Mouse (Mus musculus) spleen, adult 2 months (tissue): ENCODE measurements at regions not wholly inside any gene's neighbourhood (a gene's known extent, or its start where the extent isn't known, plus 50 kb on each side); places are given as distances from the start of the nearest gene placed in this dataset.

Experiments used
- DNase-seq, 2 experiments: peaks; one replicate each; pipeline versions ENCODE4 v3.0.0 to v3.0.0-alpha.2; 2012 to 2021; ENCODE audit warnings: low spot score in 2 of 2, low read depth in 1 of 2
- H3K27ac ChIP-seq: fragments of 200-500 bp; 2 replicates; pipeline ENCODE4 v1.5.1; 2012; ENCODE audit warnings: low read length, inconsistent platforms; ENCODE audit not compliant: insufficient read depth
- H3K27me3 ChIP-seq: fragments of 200-500 bp; 2 replicates; pipeline ENCODE4 v1.6.1; 2012; ENCODE audit warnings: mild to moderate bottlenecking, moderate library complexity, low read length, inconsistent platforms; ENCODE audit not compliant: control insufficient read depth, insufficient read depth
- H3K36me3 ChIP-seq: fragments of 200-500 bp; 2 replicates; pipeline ENCODE4 v1.6.1; 2012; ENCODE audit warnings: mild to moderate bottlenecking, low read length, inconsistent platforms; ENCODE audit not compliant: control insufficient read depth, insufficient read depth
- H3K4me1 ChIP-seq: fragments of 200-500 bp; 2 replicates; pipeline ENCODE4 v1.6.1; 2011; ENCODE audit warnings: inconsistent platforms; ENCODE audit not compliant: control insufficient read depth, insufficient read depth, insufficient read length
- H3K4me3 ChIP-seq: fragments of 200-500 bp; 2 replicates; pipeline ENCODE4 v1.5.1; 2011; ENCODE audit warnings: mild to moderate bottlenecking, inconsistent platforms; ENCODE audit not compliant: insufficient read depth, insufficient read length; ENCODE audit errors: extremely low read depth
- CTCF ChIP-seq: fragments of 200-500 bp; IDR thresholded peaks from 2 replicates; pipeline ENCODE4 v1.5.1; 2011; ENCODE audit warnings: mild to moderate bottlenecking, inconsistent platforms; ENCODE audit not compliant: insufficient read depth, insufficient read length, insufficient replicate concordance; ENCODE audit errors: extremely low read depth
- POLR2A ChIP-seq: fragments of 200-500 bp; IDR thresholded peaks from 2 replicates; pipeline ENCODE4 v1.6.1; 2011; ENCODE audit warnings: low read depth, low read length, inconsistent platforms
- WGBS: fragments of 180-500 bp; shearing (Covaris S2); methylation state at CpG from one replicate; pipeline ENCODE4 v1.1.7; 2018; 5-methylcytosine and 5-hydroxymethylcytosine counted together

GRCm38 (mm10) chr8:125367374-125367773 lies 202.2 kb downstream of the Sipa1l2 start:
- TF ChIP-seq POLR2A = no peak
- TF ChIP-seq CTCF = no peak
- no peak overlapping the region for H3K27ac ChIP-seq
- H3K4me3 ChIP-seq = no peak overlapping the region
- WGBS = 80% methylated on average over 4 of the region's 4 CpGs
- no peak for DNase-seq
- H3K36me3 ChIP-seq = no peaks in the 10 kb centered on the region
- no peaks in the 10 kb centered on the region for H3K4me1 ChIP-seq
- no peaks in the 10 kb centered on the region for H3K27me3 ChIP-seq

- no peak for DNase-seq
- 94% methylated on average over 5 of the region's 5 CpGs for WGBS
- H3K4me1 ChIP-seq = no peaks in the 10 kb centered on the region
- no peaks in the 10 kb centered on the region for H3K27me3 ChIP-seq
- TF ChIP-seq POLR2A (no peak), CTCF (no peak)
- H3K4me3 ChIP-seq = no peak overlapping the region
- H3K36me3 ChIP-seq = no peaks in the 10 kb centered on the region
- no peak overlapping the region for H3K27ac ChIP-seq
Measured at GRCm38 (mm10) chr8:125365004-125365403, 204.6 kb downstream of the Sipa1l2 start.

GRCm38 (mm10) chr8:125359456-125359855 lies 210.2 kb downstream of the Sipa1l2 start:
- TF ChIP-seq CTCF = no peak
- TF ChIP-seq POLR2A = no peak
- no peak overlapping the region for H3K4me3 ChIP-seq
- no peaks in the 10 kb centered on the region for H3K27me3 ChIP-seq
- WGBS = 79% methylated on average over 2 of the region's 2 CpGs
- DNase-seq = no peak
- no peaks in the 10 kb centered on the region for H3K36me3 ChIP-seq
- no peaks in the 10 kb centered on the region for H3K4me1 ChIP-seq
- no peak overlapping the region for H3K27ac ChIP-seq

GRCm38 (mm10) chr8:125357759-125358158 lies 211.8 kb downstream of the Sipa1l2 start:
- 72% methylated on average over 3 of the region's 3 CpGs for WGBS
- H3K4me3 ChIP-seq = no peak overlapping the region
- H3K4me1 ChIP-seq = no peaks in the 10 kb centered on the region
- no peaks in the 10 kb centered on the region for H3K27me3 ChIP-seq
- H3K36me3 ChIP-seq = no peaks in the 10 kb centered on the region
- no peak overlapping the region for H3K27ac ChIP-seq
- no peak for DNase-seq
- no peak for TF ChIP-seq CTCF
- no peak for TF ChIP-seq POLR2A

- Histone ChIP-seq H3K4me3 (no peak overlapping the region), H3K27me3 (no peaks in the 10 kb centered on the region), H3K36me3 (no peaks in the 10 kb centered on the region), H3K27ac (no peak overlapping the region), H3K4me1 (no peaks in the 10 kb centered on the region)
- DNase-seq = no peak
- no peak for TF ChIP-seq POLR2A
- TF ChIP-seq CTCF = no peak
- WGBS = 90% methylated on average over 7 of the region's 7 CpGs
Measured at GRCm38 (mm10) chr8:125355059-125355509, 214.5 kb downstream of the Sipa1l2 start.

- Histone ChIP-seq H3K36me3 (no peaks in the 10 kb centered on the region), H3K4me1 (no peaks in the 10 kb centered on the region), H3K4me3 (no peak overlapping the region), H3K27me3 (no peaks in the 10 kb centered on the region), H3K27ac (no peak overlapping the region)
- 66% methylated on average over 3 of the region's 3 CpGs for WGBS
- no peak for TF ChIP-seq CTCF
- no peak for DNase-seq
Measured at GRCm38 (mm10) chr8:125352276-125352675, 217.3 kb downstream of the Sipa1l2 start.

GRCm38 (mm10) chr8:125351486-125352032 lies 218.0 kb downstream of the Sipa1l2 start:
- WGBS = 54% methylated on average over 8 of the region's 8 CpGs
- Histone ChIP-seq H3K27me3 (no peaks in the 10 kb centered on the region), H3K4me3 (no peak overlapping the region), H3K27ac (no peak overlapping the region), H3K4me1 (no peaks in the 10 kb centered on the region), H3K36me3 (no peaks in the 10 kb centered on the region)
- no peak for TF ChIP-seq POLR2A
- no peak for TF ChIP-seq CTCF
- no peak for DNase-seq
